Mouse (Mus musculus): Measurements from ENCODE around the gene Ralgapa2. TPM values are rescaled to one million over a fixed set of nuclear protein-coding genes. Genes with fewer than 3 reads are reported as not detected.

The Ralgapa2 gene
- 6.4 and 7.4 TPM in 2 replicates for polyA plus RNA-seq (2014; fragmentation: Nextera tagmentation; extraction: Ambion mirVana)

DNA sequence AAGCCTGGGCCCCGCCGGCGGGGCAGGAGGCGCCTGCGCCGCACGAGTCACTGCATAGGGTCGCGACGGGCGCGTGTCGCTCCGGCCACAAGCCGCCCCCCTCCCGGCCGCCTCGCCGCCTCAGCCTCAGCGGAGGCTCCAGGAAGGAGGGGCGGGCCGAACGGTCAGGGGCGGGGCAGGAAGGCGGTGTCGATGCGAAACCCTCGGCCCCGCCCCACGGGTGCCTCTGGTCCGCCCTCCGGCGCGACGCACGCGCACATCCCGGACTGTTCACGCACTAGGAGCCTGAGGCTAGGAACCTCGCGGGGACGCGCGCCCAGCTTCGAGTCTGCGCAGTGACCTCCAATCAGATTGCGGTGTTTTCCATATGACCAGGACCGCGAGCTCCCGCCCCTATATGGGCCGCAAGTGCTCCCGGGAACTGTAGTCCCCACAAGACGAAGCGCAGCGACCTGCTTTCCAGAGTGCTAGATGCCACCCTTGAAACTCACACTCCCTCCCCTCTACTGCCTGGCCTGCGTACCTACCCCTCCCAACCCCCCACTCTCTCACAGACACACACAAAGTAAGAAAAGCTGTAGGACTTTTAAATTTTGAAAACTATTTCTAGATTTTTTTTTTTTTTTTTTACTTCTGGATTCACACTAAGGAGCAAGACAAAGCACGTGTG lies at the start of gene Ralgapa2:
Gene Ralgapa2 (minus strand): TSS at position 434 of the 670 bp plus-strand sequence.
- H3K4me1 ChIP-seq (ENCODE audit: control insufficient read depth, insufficient read depth, low read length): peaks cover 4% of the 10 kb centered on the region; the same call in 1 of the 2 replicates
- no peaks in the 10 kb centered on the region for H3K27me3 ChIP-seq (ENCODE audit: control insufficient read depth, insufficient read depth, low read length)
- peak within 1 kb of the TSS; percentile 82 for H3K4me3 ChIP-seq (ENCODE audit: low read depth, low read length)
- DNase-seq (ENCODE audit: low spot score) (peak; percentile 99), ATAC-seq (ENCODE audit: insufficient number of reproducible peaks, low FRiP score, low TSS enrichment, low read depth) (peak; percentile 100)
- peak within 1 kb of the TSS; percentile 84 for H3K9ac ChIP-seq (ENCODE audit: low read length)
- H3K9me3 ChIP-seq (ENCODE audit: control insufficient read depth, low read length): no peaks in the 10 kb centered on the region
- H3K36me3 ChIP-seq (ENCODE audit: control insufficient read depth, insufficient read depth, low read length): no peaks in the 10 kb centered on the region
- WGBS: under 1% methylated on average over 51 of the region's 57 CpGs
- H3K4me2 ChIP-seq (ENCODE audit: low read depth, severe bottlenecking): peak within 1 kb of the TSS; percentile 85
- no peak within 1 kb of the TSS for H3K27ac ChIP-seq (replicated peaks; ENCODE audit: low read depth, low read length)

DNA sequence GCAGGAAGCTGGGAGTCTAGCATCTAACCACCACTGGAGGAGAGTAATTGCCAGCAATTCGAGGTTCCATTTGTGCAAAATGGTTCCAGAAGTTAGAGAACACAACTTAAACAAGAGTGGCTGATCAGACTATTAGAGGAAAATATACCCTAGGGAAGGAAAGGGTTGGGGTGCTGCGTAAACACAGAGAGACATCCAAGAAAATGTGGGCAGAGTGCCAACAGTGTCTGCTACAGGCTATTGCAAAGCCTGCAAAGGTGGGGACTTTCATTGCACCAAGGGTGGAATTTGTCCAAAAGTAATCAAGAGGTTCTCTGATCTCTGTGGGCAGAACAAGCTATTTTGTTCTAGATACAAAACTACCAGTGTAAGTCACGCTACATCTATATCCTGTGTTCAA lies 49.4 kb upstream of the Ralgapa2 start:
- Histone ChIP-seq H3K9ac (ENCODE audit: low read length) (no peak overlapping the region), H3K9me3 (ENCODE audit: control insufficient read depth, low read length) (no peaks in the 10 kb centered on the region), H3K36me3 (ENCODE audit: control insufficient read depth, insufficient read depth, low read length) (no peaks in the 10 kb centered on the region), H3K4me2 (ENCODE audit: low read depth, severe bottlenecking) (no peak overlapping the region), H3K27me3 (ENCODE audit: control insufficient read depth, insufficient read depth, low read length) (no peaks in the 10 kb centered on the region), H3K4me3 (ENCODE audit: low read depth, low read length) (no peak overlapping the region), H3K4me1 (ENCODE audit: control insufficient read depth, insufficient read depth, low read length) (0 out of 2 replicates have a peak, but pooled peaks cover 2% of the 10 kb centered on the region), H3K27ac (replicated peaks; ENCODE audit: low read depth, low read length) (no peak overlapping the region)
- no peak for DNase-seq (ENCODE audit: low spot score)
- ATAC-seq (ENCODE audit: insufficient number of reproducible peaks, low FRiP score, low TSS enrichment, low read depth): no peak
- WGBS: 75% methylated on average over 3 of the region's 3 CpGs

DNA sequence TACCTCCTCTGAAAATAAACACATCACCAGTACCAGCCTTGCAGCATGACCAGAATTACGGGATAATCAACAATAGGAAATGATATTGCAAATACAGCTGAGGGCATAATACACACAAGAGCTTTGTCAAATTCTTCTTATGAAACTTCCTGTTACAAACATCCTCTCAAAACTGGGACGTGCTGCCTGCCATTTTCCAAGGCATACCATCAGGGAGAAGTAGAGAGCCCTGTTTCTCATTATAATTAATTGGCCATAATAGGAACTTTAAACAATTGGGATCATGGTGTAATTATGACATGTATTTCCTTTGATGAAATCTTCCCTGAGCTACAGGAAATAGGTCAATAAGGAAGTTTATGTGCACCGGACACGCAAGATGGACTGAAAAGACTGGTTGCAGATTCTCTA lies 48.5 kb upstream of the Ralgapa2 start:
- 43% methylated on average over 4 of the region's 4 CpGs for WGBS
- no peak for DNase-seq (ENCODE audit: low spot score)

GRCm38 (mm10) chr2:146556148-146556547 lies 44.0 kb upstream of the Ralgapa2 start:
- H3K4me1 ChIP-seq (ENCODE audit: control insufficient read depth, insufficient read depth, low read length): no peaks in the 10 kb centered on the region
- no peaks in the 10 kb centered on the region for H3K9me3 ChIP-seq (ENCODE audit: control insufficient read depth, low read length)
- no peak for ATAC-seq (ENCODE audit: insufficient number of reproducible peaks, low FRiP score, low TSS enrichment, low read depth)
- H3K36me3 ChIP-seq (ENCODE audit: control insufficient read depth, insufficient read depth, low read length): no peaks in the 10 kb centered on the region
- H3K9ac ChIP-seq (ENCODE audit: low read length): no peak overlapping the region
- H3K27me3 ChIP-seq (ENCODE audit: control insufficient read depth, insufficient read depth, low read length): no peaks in the 10 kb centered on the region
- H3K4me2 ChIP-seq (ENCODE audit: low read depth, severe bottlenecking): no peak overlapping the region
- no peak for DNase-seq (ENCODE audit: low spot score)
- H3K4me3 ChIP-seq (ENCODE audit: low read depth, low read length): no peak overlapping the region
- H3K27ac ChIP-seq (replicated peaks; ENCODE audit: low read depth, low read length): no peak overlapping the region

More for the DNA sequence above, 48.5 kb upstream of the Ralgapa2 start:
- Histone ChIP-seq H3K27me3 (ENCODE audit: control insufficient read depth, insufficient read depth, low read length) (no peaks in the 10 kb centered on the region), H3K27ac (replicated peaks; ENCODE audit: low read depth, low read length) (no peak overlapping the region), H3K4me3 (ENCODE audit: low read depth, low read length) (no peak overlapping the region), H3K4me2 (ENCODE audit: low read depth, severe bottlenecking) (no peak overlapping the region), H3K36me3 (ENCODE audit: control insufficient read depth, insufficient read depth, low read length) (no peaks in the 10 kb centered on the region), H3K9ac (ENCODE audit: low read length) (no peak overlapping the region), H3K4me1 (ENCODE audit: control insufficient read depth, insufficient read depth, low read length) (0 out of 2 replicates have a peak, but pooled peaks cover 2% of the 10 kb centered on the region), H3K9me3 (ENCODE audit: control insufficient read depth, low read length) (no peaks in the 10 kb centered on the region)
- no peak for ATAC-seq (ENCODE audit: insufficient number of reproducible peaks, low FRiP score, low TSS enrichment, low read depth)

GRCm38 (mm10) chr2:146555351-146555750 lies 43.2 kb upstream of the Ralgapa2 start:
- no peak for ATAC-seq (ENCODE audit: insufficient number of reproducible peaks, low FRiP score, low TSS enrichment, low read depth)
- Histone ChIP-seq H3K27me3 (ENCODE audit: control insufficient read depth, insufficient read depth, low read length) (no peaks in the 10 kb centered on the region), H3K4me2 (ENCODE audit: low read depth, severe bottlenecking) (no peak overlapping the region), H3K4me3 (ENCODE audit: low read depth, low read length) (no peak overlapping the region), H3K9ac (ENCODE audit: low read length) (no peak overlapping the region), H3K36me3 (ENCODE audit: control insufficient read depth, insufficient read depth, low read length) (no peaks in the 10 kb centered on the region), H3K4me1 (ENCODE audit: control insufficient read depth, insufficient read depth, low read length) (no peaks in the 10 kb centered on the region), H3K9me3 (ENCODE audit: control insufficient read depth, low read length) (no peaks in the 10 kb centered on the region), H3K27ac (replicated peaks; ENCODE audit: low read depth, low read length) (no peak overlapping the region)
- no peak for DNase-seq (ENCODE audit: low spot score)
- 81% methylated on average over 5 of the region's 5 CpGs for WGBS

DNA sequence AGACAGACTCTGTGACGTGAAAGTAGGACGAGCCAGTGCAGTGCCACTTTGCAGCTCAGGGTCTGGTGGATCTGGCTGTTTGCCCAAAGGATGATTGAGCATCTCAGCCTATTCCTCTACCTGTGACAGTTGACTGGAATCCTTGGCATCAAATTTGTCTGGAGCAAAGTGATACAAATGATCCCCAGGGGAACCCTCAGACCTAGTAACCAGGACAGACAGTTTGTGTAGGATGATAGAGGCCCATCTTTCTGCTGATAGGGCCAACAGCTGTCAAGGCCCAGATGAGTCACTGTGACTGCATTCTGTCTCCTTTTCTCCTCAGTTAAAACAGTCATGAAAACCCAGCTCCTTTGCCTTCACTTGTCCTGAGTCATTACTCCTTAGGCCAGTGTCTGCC lies 41.6 kb upstream of the Ralgapa2 start:
- Histone ChIP-seq H3K4me3 (ENCODE audit: low read depth, low read length) (no peak overlapping the region), H3K4me2 (ENCODE audit: low read depth, severe bottlenecking) (no peak overlapping the region), H3K27me3 (ENCODE audit: control insufficient read depth, insufficient read depth, low read length) (no peaks in the 10 kb centered on the region), H3K9ac (ENCODE audit: low read length) (no peak overlapping the region), H3K4me1 (ENCODE audit: control insufficient read depth, insufficient read depth, low read length) (no peaks in the 10 kb centered on the region), H3K36me3 (ENCODE audit: control insufficient read depth, insufficient read depth, low read length) (no peaks in the 10 kb centered on the region), H3K27ac (replicated peaks; ENCODE audit: low read depth, low read length) (no peak overlapping the region), H3K9me3 (ENCODE audit: control insufficient read depth, low read length) (no peaks in the 10 kb centered on the region)
- ATAC-seq (ENCODE audit: insufficient number of reproducible peaks, low FRiP score, low TSS enrichment, low read depth) (no peak), DNase-seq (ENCODE audit: low spot score) (no peak)
- WGBS: 56% methylated on average over 2 of the region's 2 CpGs

DNA sequence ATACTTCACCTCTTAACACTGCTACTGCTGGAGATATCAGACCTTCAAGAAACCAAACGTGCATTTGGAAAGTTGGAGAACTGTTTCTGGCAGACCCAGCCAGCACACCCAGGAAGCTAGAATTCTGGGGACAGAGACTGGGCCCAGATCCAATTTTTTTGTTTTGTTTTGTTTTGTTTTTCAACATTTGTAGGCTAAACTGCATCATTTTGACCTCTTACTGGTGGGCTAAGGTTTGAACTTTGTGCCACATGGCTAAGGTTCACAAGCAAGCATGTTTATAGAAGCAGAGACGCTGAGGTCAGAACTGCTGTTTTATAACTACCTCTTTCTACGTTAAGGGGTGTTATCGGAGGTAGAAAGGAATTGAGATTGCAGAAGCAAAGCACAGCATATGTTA lies 39.7 kb upstream of the Ralgapa2 start:
- Histone ChIP-seq H3K4me3 (ENCODE audit: low read depth, low read length) (no peak overlapping the region), H3K9ac (ENCODE audit: low read length) (no peak overlapping the region), H3K36me3 (ENCODE audit: control insufficient read depth, insufficient read depth, low read length) (no peaks in the 10 kb centered on the region), H3K27me3 (ENCODE audit: control insufficient read depth, insufficient read depth, low read length) (no peaks in the 10 kb centered on the region), H3K27ac (replicated peaks; ENCODE audit: low read depth, low read length) (no peak overlapping the region), H3K4me2 (ENCODE audit: low read depth, severe bottlenecking) (no peak overlapping the region), H3K9me3 (ENCODE audit: control insufficient read depth, low read length) (no peaks in the 10 kb centered on the region), H3K4me1 (ENCODE audit: control insufficient read depth, insufficient read depth, low read length) (no peaks in the 10 kb centered on the region)
- ATAC-seq (ENCODE audit: insufficient number of reproducible peaks, low FRiP score, low TSS enrichment, low read depth) (no peak), DNase-seq (ENCODE audit: low spot score) (no peak)
- WGBS: 81% methylated on average over 4 of the region's 4 CpGs

DNA sequence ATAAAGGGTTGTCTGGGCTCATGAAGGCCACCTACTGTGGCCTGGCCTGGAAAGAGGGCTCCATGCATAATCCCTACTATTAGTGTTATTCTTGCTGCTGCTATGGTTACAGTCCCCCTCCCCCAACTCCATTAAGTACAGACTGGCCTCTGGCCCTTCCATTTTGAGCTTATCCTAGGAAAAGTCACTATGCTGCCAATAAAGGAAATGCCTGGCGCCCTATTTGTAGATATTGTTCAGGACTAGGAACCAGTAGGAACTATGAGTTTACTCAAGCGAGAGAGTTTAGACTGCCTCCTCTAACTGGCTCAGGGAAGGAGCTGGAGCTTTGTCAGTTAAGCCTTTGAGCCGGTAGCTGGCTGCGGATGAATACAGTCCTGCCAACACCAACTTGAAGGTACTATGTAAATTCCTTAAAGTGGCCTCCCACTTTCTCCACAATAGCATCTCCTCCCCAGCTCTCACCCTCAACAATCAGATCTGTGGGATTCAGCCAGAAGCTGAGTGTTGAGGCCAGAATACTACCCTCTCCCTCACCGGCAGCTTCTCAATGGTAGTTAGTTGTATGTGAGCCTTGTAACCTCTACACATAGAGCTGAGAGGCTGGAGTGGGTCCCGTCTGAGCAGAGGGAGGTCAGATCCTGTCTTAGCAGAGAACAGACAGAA lies 37.1 kb upstream of the Ralgapa2 start:
- Histone ChIP-seq H3K9me3 (ENCODE audit: control insufficient read depth, low read length) (no peaks in the 10 kb centered on the region), H3K9ac (ENCODE audit: low read length) (no peak overlapping the region), H3K27ac (replicated peaks; ENCODE audit: low read depth, low read length) (no peak overlapping the region), H3K36me3 (ENCODE audit: control insufficient read depth, insufficient read depth, low read length) (no peaks in the 10 kb centered on the region), H3K27me3 (ENCODE audit: control insufficient read depth, insufficient read depth, low read length) (no peaks in the 10 kb centered on the region), H3K4me2 (ENCODE audit: low read depth, severe bottlenecking) (no peak overlapping the region), H3K4me3 (ENCODE audit: low read depth, low read length) (no peak overlapping the region), H3K4me1 (ENCODE audit: control insufficient read depth, insufficient read depth, low read length) (no peaks in the 10 kb centered on the region)
- 41% methylated on average over 6 of the region's 6 CpGs for WGBS
- DNase-seq (ENCODE audit: low spot score) (peak; percentile 31), ATAC-seq (ENCODE audit: insufficient number of reproducible peaks, low FRiP score, low TSS enrichment, low read depth) (0 out of 2 replicates have a peak, but pooled peaks have one; percentile 29)
